Mouse (Mus musculus) intestine, embryonic 15.5 days (tissue): ENCODE data around the gene Cacna1c. TPM values are rescaled to one million over a fixed set of nuclear protein-coding genes. Genes with fewer than 3 reads are reported as not detected.

Experiments used
- ATAC-seq: fragments of 200-750 bp; cut with Nextera tagmentation; 2 replicates; pipeline ENCODE4 v1.8.0; 2017; ENCODE audit warnings: moderate TSS enrichment, moderate library complexity
- H3K27ac ChIP-seq: fragments of 300-500 bp; sonication (generic); 2 replicates; pipeline ENCODE4 v1.5.1; 2015; ENCODE audit warnings: mild to moderate bottlenecking, inconsistent platforms
- H3K27me3 ChIP-seq: fragments of 300-500 bp; sonication (generic); replicated peaks from 2 replicates; pipeline ENCODE4 v1.6.1; 2015; ENCODE audit warnings: inconsistent platforms
- H3K36me3 ChIP-seq: fragments of 300-500 bp; sonication (generic); 2 replicates; pipeline ENCODE4 v1.6.1; 2015; ENCODE audit warnings: inconsistent platforms
- H3K4me1 ChIP-seq: fragments of 300-500 bp; sonication (generic); replicated peaks from 2 replicates; pipeline ENCODE4 v1.6.1; 2015; ENCODE audit warnings: inconsistent platforms
- H3K4me2 ChIP-seq: fragments of 300-500 bp; sonication (generic); replicated peaks from 2 replicates; pipeline ENCODE4 v1.6.1; 2015; ENCODE audit warnings: mild to moderate bottlenecking, inconsistent platforms
- H3K4me3 ChIP-seq: fragments of 300-500 bp; sonication (generic); replicated peaks from 2 replicates; pipeline ENCODE4 v1.5.1; 2015; ENCODE audit warnings: inconsistent platforms
- H3K9ac ChIP-seq: fragments of 300-500 bp; sonication (generic); 2 replicates; pipeline ENCODE4 v1.6.1; 2015; ENCODE audit warnings: inconsistent platforms
- H3K9me3 ChIP-seq: fragments of 300-500 bp; sonication (generic); 2 replicates; pipeline ENCODE4 v1.6.1; 2016; ENCODE audit warnings: inconsistent platforms
- WGBS: fragments of 180-500 bp; shearing (Covaris S2); methylation state at CpG from one replicate; pipeline ENCODE4 v1.1.7; 2015; 5-methylcytosine and 5-hydroxymethylcytosine counted together
- polyA plus RNA-seq: library from polyadenylated mRNA; unstranded; fragments of >200 nt; fragmentation: Nextera tagmentation; extraction: Ambion mirVana; gene quantifications from 2 replicates; pipeline ENCODE4 v1.2.1, GENCODE M21; 2015

Gene Cacna1c
- polyA plus RNA-seq, 1 experiment from 2014 or later = 3.0 TPM

DNA sequence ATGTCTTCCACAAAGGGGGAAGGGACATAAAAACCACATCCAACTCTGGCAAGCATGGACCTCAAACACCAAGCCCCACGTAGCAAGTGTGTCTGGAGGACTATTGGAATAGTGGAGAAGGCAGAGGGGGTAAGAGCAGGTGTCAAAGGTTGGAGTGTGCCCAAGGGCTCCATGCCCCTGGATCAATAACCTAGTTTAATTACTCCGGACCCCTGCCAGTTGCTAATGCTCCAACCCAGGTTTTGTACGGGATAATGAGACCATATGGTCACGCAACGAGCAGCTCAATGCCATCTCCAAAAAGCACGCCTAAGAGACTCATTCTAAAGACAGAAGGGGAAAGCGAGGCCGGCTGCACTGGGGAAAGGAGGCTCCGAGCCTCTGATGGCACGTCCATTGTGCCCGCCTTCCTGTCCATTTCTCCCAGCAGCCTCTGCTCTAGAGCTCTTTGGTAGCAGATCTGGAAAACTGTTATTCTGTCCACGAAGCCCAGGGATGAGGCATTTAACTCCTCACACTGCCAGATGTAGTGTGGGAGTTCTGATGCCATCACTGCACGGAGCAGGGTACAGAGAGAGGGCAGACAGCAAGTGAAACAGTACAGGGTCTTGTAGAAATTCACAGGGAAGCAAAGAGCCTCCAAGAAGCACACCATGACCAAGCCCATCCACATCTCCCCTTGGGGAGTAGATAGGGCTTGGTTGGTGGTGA, 257.7 kb downstream of the Cacna1c start:
- 86% methylated on average over 13 of the region's 13 CpGs for WGBS
- no peaks in the 10 kb centered on the region for H3K36me3 ChIP-seq
- ATAC-seq = no peak
- no peak overlapping the region for H3K9ac ChIP-seq
- H3K9me3 ChIP-seq = no peaks in the 10 kb centered on the region
- no peak overlapping the region for H3K27ac ChIP-seq
- no peaks in the 10 kb centered on the region for H3K4me1 ChIP-seq
- H3K27me3 ChIP-seq = no peaks in the 10 kb centered on the region; the same call in 1 of the 2 replicates
- H3K4me3 ChIP-seq = no peak overlapping the region
- no peak overlapping the region for H3K4me2 ChIP-seq

DNA sequence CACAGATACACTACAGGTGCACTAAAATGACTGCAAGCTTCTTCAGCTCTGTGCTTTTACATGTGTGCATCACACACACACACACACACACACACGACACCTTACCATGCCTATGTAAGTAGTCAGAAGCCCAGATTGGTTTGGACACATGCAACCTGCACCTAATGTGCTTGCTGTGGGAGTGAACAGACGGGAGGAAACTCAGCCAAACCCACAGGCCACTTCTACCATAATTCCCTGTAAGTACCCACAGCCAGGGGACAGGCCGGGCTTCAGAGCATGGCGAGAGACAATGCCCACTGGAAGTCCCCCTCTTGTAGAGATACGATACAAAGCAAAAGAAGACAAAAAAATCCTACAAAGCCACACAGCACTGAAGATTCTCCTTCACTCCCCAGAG, 258.7 kb downstream of the Cacna1c start:
- Histone ChIP-seq H3K4me3 (no peak overlapping the region), H3K9ac (no peak overlapping the region), H3K27ac (no peak overlapping the region), H3K9me3 (no peaks in the 10 kb centered on the region), H3K4me1 (no peaks in the 10 kb centered on the region), H3K36me3 (no peaks in the 10 kb centered on the region), H3K4me2 (no peak overlapping the region), H3K27me3 (no peaks in the 10 kb centered on the region)
- no peak for ATAC-seq
- 85% methylated on average over 5 of the region's 5 CpGs for WGBS

DNA sequence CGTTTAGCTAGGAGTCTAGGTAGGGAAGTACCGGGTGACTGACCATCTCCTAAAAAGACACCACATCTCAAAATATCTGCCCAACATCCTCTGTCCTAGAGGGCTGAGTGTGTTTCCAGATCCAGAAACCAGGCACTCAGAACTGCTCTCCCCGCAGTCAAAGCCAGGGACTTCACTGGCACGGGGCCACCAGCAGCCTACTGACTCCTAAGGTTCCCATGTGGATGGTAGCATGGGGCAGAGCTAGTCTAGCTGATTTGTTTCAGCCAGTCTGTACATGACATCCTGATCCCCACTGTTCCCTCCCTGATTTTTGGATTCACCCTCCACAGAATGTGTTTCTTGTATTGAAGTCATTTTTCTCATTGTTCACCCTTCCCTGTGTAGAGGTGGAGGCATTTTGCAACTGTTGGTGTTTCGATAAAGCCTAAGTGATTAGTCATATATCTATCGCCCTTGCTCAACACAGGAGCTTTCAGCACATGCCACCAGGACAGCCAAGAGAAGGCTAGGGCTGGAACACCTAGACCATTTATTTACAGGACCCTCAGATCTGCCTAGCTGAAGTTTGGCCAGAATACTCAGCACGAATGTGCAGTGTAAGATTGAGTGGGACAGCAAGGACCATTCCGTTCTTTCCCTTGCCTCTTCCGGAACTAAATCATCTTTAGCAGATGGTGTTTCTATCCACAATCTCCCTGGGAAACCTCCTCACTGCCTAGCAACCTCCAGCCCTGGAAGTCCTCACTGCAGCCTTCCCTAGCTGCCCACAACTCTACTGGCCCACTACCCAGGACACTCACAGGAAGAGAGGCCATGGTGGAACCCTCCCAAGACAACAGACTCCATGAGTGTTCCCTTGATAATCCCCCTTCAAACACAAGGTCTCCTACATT, 260.4 kb downstream of the Cacna1c start:
- Histone ChIP-seq H3K36me3 (no peaks in the 10 kb centered on the region), H3K4me1 (no peaks in the 10 kb centered on the region), H3K9me3 (no peaks in the 10 kb centered on the region), H3K4me2 (no peak overlapping the region), H3K4me3 (no peak overlapping the region), H3K9ac (no peak overlapping the region), H3K27me3 (no peaks in the 10 kb centered on the region), H3K27ac (no peak overlapping the region)
- 77% methylated on average over 9 of the region's 9 CpGs for WGBS
- no peak for ATAC-seq

DNA sequence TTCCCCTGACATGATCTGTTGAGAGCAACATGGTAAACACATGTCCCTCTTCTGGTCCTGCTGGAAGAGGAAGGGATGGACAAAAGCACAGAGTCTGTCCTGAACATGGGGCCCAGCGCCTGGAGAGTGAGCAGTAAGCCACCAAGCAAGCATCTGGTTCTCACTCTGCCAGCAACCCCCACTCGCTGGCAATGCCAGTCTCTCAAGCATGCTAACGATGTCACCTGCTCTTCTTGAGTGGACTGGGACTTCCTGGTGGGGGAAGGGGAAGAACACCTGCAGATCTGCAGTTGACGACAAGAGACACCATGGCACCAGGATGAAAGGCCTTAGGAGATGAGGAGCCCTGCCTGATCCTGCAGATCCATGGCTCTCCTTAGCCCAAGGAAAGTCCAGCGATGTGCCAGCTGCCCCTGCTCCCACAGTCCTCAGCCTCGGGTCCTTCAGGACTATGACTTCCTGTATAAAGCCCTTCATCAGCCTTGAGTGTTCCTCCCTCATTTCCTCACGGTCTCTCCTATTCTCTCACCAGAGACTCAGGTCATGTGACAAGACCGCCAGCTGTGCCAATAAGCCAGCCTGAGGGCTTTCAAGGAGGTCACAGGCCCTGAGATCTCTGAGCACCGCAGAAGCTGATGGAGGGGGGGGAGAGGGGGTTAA, 261.8 kb downstream of the Cacna1c start:
- 69% methylated on average over 9 of the region's 9 CpGs for WGBS
- no peak overlapping the region for H3K9ac ChIP-seq
- no peak overlapping the region for H3K4me2 ChIP-seq
- ATAC-seq = no peak
- no peaks in the 10 kb centered on the region for H3K4me1 ChIP-seq
- no peak overlapping the region for H3K4me3 ChIP-seq
- no peaks in the 10 kb centered on the region for H3K27me3 ChIP-seq
- H3K36me3 ChIP-seq = no peaks in the 10 kb centered on the region
- no peaks in the 10 kb centered on the region for H3K9me3 ChIP-seq
- no peak overlapping the region for H3K27ac ChIP-seq

DNA sequence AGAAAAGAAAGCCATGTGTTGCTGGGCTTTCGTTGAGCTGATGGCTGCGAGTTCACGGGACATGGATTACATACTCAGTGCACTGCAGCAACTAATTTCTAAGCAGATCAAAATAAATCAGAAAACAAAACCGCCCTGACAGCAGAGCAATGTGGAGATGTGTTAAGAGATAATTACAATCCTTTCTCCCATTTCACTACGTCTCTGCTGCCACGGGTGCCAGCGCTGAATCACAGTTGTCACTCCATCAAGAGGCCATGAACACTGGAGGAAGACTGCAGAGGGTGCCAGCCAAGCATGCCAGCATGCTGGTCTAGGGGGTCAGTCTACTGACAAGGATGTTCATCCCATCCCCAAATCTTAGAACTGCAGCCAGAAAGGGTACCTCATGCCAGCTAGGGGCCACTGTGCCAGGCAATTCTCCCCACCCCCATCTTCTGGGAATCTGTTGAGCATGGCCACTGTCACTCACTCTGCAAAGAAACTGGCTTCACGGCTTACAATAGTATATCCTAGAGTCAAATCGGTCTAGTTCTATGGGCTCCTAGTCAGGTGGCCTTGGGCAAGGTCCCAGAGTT, 263.1 kb downstream of the Cacna1c start:
- WGBS = 87% methylated on average over 9 of the region's 9 CpGs
- no peak overlapping the region for H3K4me2 ChIP-seq

DNA sequence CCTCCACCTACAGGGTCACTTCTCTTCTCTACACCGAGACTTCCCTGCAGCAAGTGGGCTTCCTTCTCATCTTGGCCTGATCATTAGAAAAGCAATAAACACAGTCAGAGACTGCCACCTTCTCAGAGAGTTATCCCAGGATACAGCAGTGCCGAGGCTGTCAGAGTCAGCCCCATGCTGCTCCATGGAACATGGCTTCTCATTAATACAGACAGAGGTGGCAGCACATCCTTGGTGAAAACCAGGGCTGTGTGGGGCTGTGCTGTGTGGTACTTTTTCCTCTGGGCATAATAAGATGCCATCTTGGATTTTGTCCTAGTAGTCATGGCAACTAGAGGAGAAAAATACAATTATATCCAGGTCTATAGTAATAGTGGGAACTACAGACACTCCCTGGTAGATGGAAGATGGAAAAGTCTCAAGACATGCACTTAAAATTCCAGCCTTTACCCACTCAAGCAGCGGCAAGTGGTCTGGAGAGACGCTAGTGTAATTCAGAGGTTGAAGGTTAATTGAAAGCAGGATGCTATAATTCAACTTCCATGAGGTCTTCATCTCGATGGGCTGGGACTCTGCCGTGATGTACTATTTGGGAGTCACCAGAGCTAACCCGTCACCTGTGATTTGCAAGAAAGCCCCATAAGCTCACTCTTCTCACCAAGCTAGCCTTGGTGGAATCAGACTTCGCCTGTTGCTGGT, 264.1 kb downstream of the Cacna1c start:
- Histone ChIP-seq H3K4me2 (no peak overlapping the region), H3K9me3 (no peaks in the 10 kb centered on the region), H3K4me3 (no peak overlapping the region), H3K36me3 (no peaks in the 10 kb centered on the region), H3K27me3 (no peaks in the 10 kb centered on the region), H3K27ac (no peak overlapping the region), H3K4me1 (no peaks in the 10 kb centered on the region), H3K9ac (no peak overlapping the region)
- no peak for ATAC-seq
- 62% methylated on average over 8 of the region's 8 CpGs for WGBS

More for the DNA sequence above, 263.1 kb downstream of the Cacna1c start:
- Histone ChIP-seq H3K27ac (no peak overlapping the region), H3K4me3 (no peak overlapping the region), H3K27me3 (no peaks in the 10 kb centered on the region), H3K9me3 (no peaks in the 10 kb centered on the region), H3K9ac (no peak overlapping the region), H3K36me3 (no peaks in the 10 kb centered on the region), H3K4me1 (no peaks in the 10 kb centered on the region)
- ATAC-seq = no peak

DNA sequence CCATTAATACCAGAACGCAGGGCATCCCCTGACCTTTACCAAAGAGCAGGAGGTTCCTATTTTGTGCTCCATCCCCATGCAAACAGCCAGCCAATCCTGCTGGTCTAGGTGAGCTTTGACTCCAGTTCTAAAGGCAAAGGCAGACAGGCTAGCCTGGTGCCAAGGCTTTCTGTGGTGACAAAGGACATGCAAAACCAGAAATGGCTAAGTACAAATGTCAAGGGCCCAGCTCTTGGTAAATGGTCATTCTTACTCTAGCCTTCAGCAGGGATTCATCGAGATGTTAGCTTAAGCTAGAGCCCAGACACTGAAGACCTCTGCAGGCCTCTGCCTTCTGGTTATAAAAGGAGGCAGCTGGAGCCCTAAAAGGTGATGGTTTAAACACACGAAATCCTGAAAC, 269.5 kb downstream of the Cacna1c start:
- no peak for ATAC-seq
- H3K27ac ChIP-seq = no peak overlapping the region
- H3K27me3 ChIP-seq = 0 out of 2 replicates have a peak, but pooled peaks cover 2% of the 10 kb centered on the region
- H3K36me3 ChIP-seq = no peaks in the 10 kb centered on the region
- WGBS = 71% methylated on average over 3 of the region's 3 CpGs
- no peak overlapping the region for H3K4me3 ChIP-seq
- no peaks in the 10 kb centered on the region for H3K4me1 ChIP-seq
- no peaks in the 10 kb centered on the region for H3K9me3 ChIP-seq
- no peak overlapping the region for H3K4me2 ChIP-seq
- H3K9ac ChIP-seq = no peak overlapping the region

DNA sequence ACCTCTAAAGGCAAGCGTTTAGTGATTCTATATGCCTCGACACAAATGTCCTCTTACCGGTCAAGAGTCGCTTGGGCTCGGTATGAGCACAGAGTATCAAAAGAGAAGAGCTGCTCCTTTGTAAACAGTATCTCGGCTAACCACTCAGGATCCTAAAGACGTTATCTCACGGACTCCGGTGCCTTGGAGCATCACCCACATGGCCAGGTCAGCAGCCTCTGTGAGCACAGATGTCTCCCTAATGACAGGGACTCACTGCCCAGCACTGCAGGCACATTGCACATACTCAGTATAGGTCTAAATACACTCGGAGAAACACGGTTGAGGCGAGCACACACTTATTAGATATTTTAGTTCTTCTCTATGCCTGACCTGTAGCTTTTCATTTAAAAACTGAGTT, 271.8 kb downstream of the Cacna1c start:
- Histone ChIP-seq H3K36me3 (no peaks in the 10 kb centered on the region), H3K27ac (no peak overlapping the region), H3K4me2 (no peak overlapping the region), H3K4me1 (no peaks in the 10 kb centered on the region), H3K4me3 (no peak overlapping the region), H3K9me3 (no peaks in the 10 kb centered on the region), H3K9ac (no peak overlapping the region), H3K27me3 (0 out of 2 replicates have a peak, but pooled peaks cover 2% of the 10 kb centered on the region)
- 80% methylated on average over 12 of the region's 12 CpGs for WGBS
- no peak for ATAC-seq

DNA sequence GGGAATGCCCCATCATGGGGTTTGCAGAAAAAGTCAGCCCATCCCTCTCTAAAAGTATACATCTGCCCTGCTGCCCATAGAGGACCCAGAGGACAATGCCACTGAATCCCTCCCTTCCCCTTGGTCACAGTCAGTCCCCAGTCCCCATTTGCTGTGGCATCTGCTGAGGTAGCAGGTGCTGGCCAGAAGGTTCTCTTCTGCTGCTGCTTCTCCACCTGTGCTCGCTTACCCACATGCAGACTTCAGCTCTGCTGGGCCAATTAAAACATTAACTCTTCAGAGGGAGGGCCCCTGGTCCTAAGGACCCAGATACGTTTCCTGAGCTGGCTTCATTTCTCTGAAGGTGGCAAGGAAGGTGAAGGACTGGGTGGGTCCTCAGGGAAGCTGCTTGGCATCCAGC, 272.3 kb downstream of the Cacna1c start:
- WGBS = 74% methylated on average over 2 of the region's 2 CpGs

DNA sequence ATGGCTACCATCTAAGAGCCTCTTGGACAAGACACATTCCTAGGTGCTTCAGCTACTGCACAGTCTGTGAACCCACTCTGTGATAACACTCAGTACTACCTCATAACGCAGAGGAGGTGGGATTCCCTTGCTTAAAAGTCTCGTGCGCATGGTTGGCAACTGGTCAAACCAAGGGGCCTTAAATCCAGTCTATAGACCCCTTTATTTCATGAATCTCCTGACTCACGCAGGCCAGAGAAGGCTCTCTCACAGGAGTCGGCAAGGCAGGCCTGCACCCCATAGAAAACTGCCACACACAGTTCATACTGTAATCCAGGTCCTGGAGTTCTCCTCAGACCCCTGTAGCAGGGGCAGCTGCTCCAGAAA, 273.0 kb downstream of the Cacna1c start:
- 0 out of 2 replicates have a peak, but pooled peaks cover 2% of the 10 kb centered on the region for H3K27me3 ChIP-seq
- H3K27ac ChIP-seq = no peak overlapping the region
- H3K4me1 ChIP-seq = no peaks in the 10 kb centered on the region
- H3K36me3 ChIP-seq = no peaks in the 10 kb centered on the region
- H3K9me3 ChIP-seq = no peaks in the 10 kb centered on the region
- H3K4me2 ChIP-seq = no peak overlapping the region
- ATAC-seq = no peak
- H3K9ac ChIP-seq = no peak overlapping the region
- WGBS = 73% methylated on average over 5 of the region's 5 CpGs
- H3K4me3 ChIP-seq = no peak overlapping the region

More for the DNA sequence above, 272.3 kb downstream of the Cacna1c start:
- Histone ChIP-seq H3K9ac (no peak overlapping the region), H3K36me3 (no peaks in the 10 kb centered on the region), H3K4me3 (no peak overlapping the region), H3K4me2 (no peak overlapping the region), H3K27me3 (0 out of 2 replicates have a peak, but pooled peaks cover 2% of the 10 kb centered on the region), H3K4me1 (no peaks in the 10 kb centered on the region), H3K27ac (no peak overlapping the region), H3K9me3 (no peaks in the 10 kb centered on the region)
- no peak for ATAC-seq

DNA sequence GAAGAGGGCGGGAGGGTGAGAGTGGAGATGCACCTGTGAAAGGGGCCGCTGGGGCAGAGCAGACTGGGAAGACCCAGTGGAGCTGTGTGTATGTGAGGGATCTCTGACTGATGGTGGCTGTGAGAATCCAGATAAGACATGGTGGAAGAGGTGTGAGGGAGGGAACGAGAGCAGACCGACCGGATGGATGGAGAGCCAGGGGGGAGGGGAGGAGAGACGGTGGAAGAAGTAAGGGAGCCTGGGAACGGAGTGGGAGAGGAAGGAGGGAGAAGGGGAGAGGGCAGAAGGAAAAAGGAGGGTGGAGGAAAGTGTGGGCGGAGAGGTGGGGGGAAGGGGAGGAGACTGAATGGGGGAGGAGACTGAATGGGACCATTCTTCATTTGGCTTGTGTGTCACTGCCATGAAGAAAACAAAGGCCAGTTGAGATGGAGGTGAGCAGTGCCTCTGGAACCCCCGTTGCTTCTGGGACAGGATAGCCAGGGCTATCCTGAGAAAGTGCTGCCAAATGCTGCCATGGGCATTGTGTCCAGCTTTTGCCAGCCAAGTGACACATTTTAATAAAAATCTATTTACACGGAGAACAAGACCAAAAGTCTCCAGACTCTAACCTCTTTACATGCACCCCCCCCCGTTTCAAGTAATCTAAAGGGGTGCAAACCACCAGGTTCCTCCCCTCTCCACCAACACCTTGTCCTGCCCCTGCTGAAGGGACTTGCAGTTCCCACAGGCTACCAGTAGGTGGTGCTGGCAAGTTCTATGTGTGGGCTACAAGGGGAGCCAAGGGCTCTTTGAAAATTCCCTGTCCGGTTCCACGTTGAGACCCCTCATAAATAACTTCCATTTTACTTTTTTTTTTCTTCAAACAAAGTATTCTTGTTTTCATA, 273.6 kb downstream of the Cacna1c start:
- Histone ChIP-seq H3K4me2 (no peak overlapping the region), H3K4me1 (no peaks in the 10 kb centered on the region), H3K36me3 (no peaks in the 10 kb centered on the region), H3K9me3 (no peaks in the 10 kb centered on the region), H3K27me3 (0 out of 2 replicates have a peak, but pooled peaks cover 2% of the 10 kb centered on the region), H3K27ac (no peak overlapping the region), H3K9ac (no peak overlapping the region), H3K4me3 (no peak overlapping the region)
- 0 out of 2 replicates have a peak, but pooled peaks have one; percentile 67 for ATAC-seq
- 18% methylated on average over 13 of the region's 13 CpGs for WGBS
